Mouse (Mus musculus) left cerebral cortex, postnatal 10 days (tissue): ENCODE data around the gene Wdfy1. TPM values are rescaled to one million over a fixed set of nuclear protein-coding genes. Genes with fewer than 3 reads are reported as not detected.

Experiments
- DNase-seq, 2 experiments: peaks; one replicate each; pipeline ENCODE4 v3.0.0; 2021 to 2022; ENCODE audit warnings: low spot score in 2 of 2, mixed read lengths in 1 of 2; ENCODE audit errors: extremely low spot score in 1 of 2
- intact Hi-C: fragments of 180-260 bp; cut with DNase I; formaldehyde crosslinking; loops from one replicate; pipeline ENCODE4 v1.15.1; 2025
- total RNA-seq, 2 experiments: library from RNA; stranded (reverse); gene quantifications; 2 replicates each; pipeline ENCODE4 v1.2.3; 2021

Gene Wdfy1
- total RNA-seq: 10 to 100 TPM; 42.8 to 44.3 TPM

DNA sequence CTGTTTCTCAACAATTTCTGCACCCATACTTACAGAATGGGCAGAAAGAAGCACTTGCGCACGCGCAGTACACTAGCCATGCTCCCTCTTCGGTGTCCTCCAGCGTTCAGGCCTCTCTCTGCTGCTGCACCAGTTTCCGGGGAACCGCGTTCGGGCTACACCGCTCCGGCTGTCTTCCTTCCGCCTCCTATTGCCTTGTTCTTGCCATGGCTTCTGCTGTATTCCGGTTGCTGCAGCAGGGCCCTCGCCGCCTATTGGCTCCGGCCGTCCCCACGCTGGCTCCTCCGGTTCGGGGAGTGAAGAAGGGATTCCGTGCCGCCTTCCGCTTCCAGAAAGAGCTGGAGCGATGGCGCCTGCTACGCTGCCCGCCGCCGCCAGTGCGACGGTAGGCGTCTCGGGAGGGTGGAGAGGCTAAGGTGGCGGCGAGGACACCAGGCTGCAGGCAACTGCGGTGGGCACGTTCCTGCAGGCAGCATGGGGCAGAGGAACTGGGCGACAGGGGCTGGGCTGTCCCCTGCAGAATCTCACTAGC lies at the start of gene Wdfy1, which contains the start of gene Mrpl44:
TSS of gene Wdfy1 (minus strand) at position 217 of the 532 bp plus-strand sequence.
TSS of gene Mrpl44 (plus strand) at position 92 of the 532 bp plus-strand sequence.
- intact Hi-C loops: no loop called here
- peak; percentile 96 to 98 for DNase-seq

DNA sequence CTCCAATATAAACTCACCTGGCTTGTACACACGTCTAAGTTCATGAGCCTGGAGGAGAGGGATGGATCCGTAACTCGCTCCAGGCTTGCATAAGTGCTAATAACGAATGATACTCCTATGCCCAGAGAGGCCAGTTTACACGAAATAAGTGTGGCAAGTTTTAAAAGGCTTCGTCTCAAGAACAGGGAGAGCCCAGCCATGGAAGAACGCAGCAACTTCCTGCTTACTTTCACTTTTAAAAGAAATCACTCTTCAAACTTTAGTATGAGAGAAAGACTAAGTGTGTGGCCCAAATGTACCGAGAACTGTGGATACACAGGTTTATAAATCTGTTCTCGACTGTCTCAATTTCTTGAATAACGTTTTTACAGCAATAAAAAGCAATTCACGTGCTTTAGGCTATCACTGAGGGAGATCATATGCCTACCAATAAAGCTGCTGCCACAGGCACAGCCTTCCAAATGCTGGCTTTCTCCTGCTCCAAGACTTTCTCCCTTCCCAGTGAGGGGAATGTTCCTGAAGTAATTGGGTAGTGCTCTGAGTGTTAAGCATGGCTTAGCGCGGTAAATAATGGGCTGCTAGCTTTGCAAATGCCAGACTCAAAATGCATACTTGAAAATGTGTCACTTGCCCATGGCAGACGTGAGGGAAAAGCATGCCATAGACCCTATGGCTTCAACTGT lies 48.1 kb upstream of the Wdfy1 start:
- no peak for DNase-seq
- intact Hi-C loops: no loop called here

DNA sequence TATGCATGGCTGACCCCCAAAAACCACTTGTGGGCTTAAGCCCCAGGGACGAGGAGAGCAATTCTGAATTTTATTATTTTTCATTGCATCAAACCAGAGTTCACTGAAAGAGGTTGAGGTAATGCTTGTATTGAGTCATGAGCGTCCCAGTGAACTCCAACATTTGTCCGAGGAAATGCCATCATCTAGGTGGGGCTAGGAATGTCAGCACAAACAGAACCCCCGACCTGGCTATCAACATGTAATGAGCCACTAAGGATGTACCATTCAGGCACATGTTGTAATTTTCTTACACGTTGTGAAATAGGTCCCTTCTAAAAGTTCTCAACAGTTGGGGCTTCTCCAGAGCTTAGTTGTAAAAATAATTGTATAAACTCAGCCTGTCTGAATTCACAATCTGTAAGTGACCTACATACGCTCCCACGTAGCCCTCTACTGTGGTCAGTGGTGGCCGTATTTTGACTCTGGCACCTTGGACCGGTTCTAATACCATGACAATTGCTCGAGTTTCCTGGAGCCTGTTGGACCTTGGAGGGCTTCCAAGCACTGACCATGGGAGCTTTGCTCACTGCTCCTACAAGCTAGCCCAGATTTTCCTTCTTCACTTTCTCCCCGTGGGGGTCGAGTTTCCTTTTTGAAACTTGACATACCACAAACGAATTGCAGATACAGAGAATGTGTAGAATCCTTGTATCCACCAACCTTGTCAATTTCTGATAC lies 47.0 kb upstream of the Wdfy1 start:
- DNase-seq: peak; percentile 37 to 64
- intact Hi-C loops: no loop called here

DNA sequence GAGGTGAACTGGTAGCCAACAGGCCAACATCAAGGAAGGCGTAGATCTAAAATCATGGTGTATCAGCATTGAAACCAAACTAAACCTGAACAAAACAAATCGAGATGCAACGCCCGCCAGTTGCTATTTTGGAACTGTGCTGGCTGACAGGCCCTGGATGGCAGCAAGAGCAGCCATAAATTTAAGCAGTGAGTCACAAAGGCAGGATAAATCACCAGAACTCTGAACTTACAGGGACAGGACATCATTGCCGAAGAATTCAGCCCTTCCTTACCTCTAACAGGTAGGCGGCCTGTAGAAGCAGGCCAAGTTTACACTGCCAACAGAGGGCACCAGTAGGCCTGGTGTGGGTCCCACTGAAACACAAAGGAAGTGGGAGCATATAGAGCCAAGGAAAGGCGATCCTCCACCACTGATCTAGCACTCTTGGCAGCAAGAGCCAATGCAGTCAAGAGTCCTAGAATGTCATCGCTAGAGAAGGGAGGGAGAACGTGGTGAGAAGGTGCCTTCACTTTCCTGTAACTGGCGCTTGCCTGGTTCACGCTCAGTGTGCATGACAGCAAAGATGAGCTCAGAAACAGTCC lies 43.4 kb upstream of the Wdfy1 start:
- no peak for DNase-seq
- intact Hi-C loops: no loop called here

DNA sequence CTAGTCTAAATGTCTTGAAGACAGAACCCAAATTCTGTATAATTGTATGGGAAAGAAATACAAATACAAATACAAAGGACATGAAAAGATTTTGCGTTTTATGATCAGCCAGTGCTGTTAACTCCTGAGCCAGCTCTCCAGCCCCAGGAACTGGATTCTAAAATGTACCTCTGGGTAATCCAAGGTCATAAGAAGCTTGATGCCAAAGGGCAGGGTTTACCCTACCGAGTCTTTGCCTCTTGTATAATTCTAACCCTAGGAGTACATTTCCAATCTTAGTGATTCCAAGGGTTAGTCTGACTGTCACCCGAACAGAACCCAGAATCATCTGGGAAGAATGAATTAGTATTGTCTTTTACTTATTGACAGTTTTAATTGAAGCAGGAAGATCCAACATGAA lies 39.5 kb upstream of the Wdfy1 start:
- DNase-seq: no peak
- intact Hi-C loops: no loop called here

DNA sequence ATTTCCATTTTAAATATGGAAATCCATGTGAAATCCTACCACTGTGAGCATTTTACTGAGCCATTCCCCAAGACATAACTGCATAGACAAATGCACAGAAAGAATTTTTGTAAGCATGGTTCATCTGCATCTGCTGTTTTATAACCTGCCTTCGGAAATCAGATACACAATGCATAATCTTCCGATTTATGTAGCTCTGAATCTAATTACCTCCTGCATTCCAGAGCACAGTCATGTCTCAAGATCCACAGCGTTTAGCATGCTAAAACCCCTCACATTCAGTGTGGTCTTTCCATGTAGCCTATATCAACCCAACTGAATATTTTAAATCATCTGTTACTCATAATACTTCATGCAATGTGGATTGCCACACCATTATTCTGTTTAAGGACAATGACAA lies 33.5 kb upstream of the Wdfy1 start:
- intact Hi-C loops: no loop called here
- DNase-seq: no peak

DNA sequence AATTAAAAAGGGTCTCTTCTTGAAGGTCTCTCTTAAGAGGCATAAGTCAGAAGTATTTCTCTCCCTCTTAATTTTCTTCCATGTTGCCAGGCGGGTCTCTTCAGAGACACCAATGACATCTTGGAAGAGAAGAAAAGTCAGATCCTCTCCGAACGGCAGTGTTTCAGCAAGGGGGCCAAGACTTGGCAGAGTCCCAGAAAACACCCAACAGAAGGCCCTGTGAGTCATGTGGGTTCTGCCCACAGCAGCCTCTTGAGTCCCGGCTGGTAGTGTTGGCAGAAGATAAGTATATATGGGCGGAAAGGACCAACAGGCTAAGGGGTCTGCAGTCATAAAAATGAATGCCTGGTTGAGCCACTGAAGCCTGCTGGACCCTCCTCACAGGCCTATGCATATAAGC lies 30.9 kb upstream of the Wdfy1 start:
- intact Hi-C loops: no loop called here
- peak in 1 of 2 experiments; percentile 45 for DNase-seq

DNA sequence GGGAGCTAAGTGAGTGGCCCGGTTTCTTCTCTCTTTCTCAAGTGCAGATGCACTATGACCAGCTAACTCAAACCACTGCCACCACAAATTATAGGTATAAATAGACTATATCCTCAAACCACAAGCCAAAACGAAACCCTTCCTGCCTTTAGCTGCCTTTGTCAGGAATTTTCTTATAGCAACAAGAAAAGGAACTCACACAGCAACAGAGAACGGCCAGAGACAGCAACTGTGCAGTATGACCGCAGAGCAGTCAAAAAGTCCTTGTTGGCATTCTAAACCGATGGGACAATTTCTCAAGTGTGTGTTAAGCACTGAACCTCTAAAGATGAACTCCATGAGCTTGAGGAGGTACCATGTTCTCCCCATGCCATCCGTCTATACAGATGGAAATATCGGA lies 27.7 kb upstream of the Wdfy1 start:
- intact Hi-C loops: no loop called here
- no peak for DNase-seq

DNA sequence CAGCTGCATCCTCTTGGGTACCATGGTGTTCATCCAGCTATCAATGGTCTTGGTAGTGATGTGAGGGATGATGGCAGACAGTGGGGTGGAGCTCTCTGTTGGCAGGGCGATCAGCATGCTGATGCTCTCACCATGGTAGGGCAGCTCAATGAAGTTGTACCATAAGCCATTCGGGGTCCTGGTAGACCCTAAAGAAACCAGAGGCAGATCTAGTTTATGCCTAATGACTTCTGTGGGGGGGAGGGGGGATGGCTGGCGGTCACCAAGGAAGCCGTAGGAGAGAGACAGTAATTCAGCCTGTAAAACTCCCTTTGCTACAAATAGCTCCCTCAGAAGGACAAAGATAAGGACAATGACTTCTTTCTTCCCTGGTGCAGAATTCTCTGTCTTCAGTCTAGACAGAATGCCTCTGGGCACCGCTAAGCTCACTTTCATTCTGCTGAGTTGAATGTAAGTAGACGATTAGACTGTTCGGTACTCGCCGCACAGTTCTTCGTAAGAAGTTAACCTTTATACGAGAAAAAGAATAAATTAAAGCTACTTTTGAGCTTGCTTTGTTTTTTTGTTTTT lies 27.0 kb upstream of the Wdfy1 start:
- DNase-seq: no peak
- intact Hi-C loops: no loop called here

DNA sequence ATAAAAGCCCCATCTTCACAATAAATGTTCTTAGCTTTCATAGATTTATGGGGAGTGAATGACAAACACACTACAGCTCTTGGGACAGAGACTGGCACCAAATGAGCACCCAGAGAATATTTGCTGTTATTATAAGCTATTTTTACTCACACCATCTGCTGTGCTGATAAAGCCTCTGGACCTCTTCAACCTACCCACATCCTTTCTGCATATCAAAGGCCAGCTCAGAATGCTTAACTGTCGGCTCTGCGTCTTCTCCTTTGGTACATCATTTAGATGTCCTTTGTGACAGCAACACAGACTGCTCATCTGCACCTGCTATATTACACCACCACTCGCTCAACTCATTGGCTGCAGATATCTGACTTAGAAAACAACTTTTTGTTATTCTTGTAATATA lies 21.1 kb upstream of the Wdfy1 start:
- DNase-seq: no peak
- intact Hi-C loops: no loop called here

DNA sequence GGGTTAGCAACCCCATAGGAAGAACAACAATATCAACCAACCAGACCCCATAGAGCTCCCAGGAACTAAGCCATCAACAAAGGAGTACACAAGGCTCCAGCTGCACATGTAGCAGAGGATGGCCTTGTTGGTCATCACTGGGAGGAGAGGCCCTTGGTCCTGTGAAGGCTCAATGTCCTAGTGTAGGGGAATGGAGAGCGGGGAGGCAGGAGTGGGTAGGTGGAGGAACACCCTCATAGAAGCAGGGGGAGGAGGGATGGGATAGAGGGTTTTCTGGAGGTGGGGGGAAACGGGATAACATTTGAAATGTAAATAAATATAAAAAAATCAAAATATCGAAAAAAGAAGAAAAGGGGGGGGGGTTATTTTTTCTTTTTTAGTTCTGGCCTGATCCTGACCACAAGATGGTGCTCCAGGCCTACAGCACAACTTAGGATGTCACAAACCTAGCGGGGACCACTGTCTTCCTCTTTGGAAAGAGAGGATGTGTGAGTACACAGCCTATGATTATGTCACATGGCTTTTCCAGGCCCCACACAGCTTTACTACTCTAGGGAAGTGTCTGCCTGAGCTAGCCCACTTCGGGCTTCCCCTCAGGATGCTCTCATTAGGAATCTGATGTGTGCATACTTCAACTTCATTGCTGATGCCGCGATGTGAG lies 10.5 kb upstream of the Wdfy1 start:
- intact Hi-C loops: loop anchor here (1.0 to 5.0 kb wide), 3 partner anchors 321 to 726 kb away; no protein-coding TSS in a partner anchor
- DNase-seq: peak; percentile 24 to 55

DNA sequence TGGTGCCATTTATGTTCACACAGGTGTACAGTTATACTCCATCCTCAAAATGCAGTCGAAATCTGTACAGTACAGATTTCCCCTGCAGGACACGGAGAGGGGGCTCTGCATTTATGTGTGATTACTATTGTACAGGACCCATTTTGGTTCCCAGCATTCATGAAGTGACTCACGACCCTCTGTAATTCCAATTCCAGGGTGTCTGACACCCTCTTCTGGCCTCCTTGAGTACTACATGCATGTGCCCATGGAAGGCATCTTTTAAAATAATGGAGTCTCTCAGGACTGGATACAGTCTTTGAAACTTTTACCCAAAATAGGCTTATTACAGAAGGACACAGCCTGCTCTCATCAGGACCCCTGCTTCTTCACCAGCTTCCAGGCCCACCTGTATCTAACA lies 6.5 kb upstream of the Wdfy1 start:
- intact Hi-C loops: no loop called here
- no peak for DNase-seq

DNA sequence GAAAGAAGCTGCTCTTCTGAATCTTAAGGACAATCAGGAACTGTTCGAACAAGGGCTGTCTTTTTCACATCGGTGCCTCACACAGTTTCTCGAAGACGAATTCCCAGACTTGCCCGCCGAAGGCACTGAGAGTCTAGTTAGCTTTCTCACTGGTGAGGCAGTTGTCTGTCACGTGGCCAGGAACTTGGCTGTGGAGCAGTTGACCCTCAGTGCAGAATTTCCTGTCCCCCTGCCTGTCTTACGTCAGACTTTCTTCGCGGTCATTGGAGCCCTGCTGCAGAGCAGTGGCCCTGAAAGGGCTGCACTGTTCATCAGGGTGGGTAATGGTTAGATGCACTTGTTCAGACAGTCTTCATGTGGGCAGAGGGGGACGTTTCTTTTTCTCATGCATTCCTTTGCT lies 2.1 kb upstream of the Wdfy1 start:
- intact Hi-C loops: no loop called here
- DNase-seq: no peak

DNA sequence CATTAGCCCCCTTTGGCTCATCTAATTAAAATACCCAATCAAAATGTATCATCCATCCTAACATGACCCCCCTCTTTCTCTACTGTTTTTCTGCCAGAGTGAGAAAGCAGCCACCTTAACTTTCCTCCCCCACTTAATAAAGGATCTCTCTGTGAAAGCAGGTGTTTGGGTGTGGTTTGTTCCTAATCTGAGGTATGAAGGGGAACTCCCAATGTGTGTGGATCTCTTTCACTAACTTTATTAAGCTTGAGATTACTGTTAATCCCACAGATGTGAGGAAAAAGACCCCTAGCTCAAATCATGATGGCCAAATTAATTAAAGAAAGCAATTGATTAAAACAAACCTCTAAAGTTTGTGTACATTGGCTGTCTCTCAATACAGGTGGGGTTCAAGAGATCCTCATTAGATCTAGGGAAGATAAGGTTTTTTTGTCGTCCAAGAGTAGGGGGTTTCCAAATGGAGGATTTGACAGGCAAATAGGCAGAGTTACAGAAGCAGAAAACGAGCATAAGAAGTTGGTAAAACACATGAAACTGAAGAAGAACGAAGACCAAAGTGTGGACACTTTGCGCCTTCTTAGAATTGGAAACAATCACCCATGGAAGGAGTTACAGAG lies 1.7 kb downstream of the Wdfy1 start:
- intact Hi-C loops: no loop called here
- no peak for DNase-seq

DNA sequence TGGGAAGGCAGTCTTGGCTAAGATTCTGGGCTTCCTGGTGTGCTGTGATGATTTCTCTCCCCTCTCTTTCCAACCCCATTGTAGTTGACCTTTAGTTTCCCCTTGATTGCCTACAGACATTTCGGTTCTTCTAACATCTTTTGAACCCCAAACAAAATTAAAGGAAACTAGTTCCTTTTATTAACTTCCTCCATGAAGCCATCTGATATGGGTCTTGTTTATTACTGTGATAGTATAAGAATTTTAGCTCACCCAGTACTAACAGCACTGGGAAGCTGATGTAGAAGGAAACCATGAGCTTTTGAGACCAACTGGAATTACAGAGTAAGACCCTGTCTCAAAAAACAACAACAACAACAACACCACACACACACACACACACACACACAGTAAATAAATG lies 7.7 kb downstream of the Wdfy1 start:
- intact Hi-C loops: no loop called here

DNA sequence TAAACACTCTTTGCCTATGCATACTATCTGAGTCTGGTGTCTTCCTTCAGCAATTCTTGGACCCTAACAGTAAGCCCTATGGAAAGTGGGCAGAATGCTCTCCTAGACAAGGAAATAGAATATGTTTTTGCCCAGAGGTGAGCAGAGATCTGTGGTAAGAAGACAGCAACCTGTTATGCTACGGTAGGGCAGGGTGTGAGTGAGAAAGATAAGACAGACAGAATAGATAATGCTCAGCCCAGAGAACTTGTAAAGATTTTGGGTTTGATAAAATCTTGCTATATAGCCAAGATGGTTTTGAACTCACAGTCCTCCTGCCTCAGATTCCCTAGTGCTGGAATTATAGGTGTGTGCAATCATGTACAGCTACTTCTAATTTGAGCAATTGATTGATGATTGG lies 11.5 kb downstream of the Wdfy1 start:
- intact Hi-C loops: no loop called here
- DNase-seq: no peak

More for the DNA sequence above, 7.7 kb downstream of the Wdfy1 start:
- no peak for DNase-seq

DNA sequence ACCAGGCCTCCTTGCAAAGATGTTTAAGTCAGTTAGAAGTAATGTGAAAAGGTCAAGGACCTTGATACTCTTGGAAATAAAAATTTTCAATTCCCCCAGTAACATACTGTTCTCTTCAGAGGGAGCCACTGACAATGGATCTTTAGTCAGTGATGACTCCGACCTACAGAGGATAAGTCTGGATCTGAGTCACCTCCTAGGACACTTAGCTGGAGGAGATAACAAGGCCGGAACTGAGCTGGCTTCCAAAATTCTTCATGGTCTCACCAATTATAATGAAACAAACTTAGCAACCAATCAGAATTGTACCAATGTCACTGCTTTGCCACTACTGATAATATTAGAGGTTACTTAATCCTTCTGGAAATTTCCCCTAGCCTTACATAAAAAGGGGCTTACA lies 11.9 kb downstream of the Wdfy1 start:
- DNase-seq: no peak
- intact Hi-C loops: no loop called here
